Mouse (Mus musculus): Measurements from ENCODE around the gene Zfp160. TPM values are rescaled to one million over a fixed set of nuclear protein-coding genes. Genes with fewer than 3 reads are reported as not detected.
"Not testable (repeated sequence)": the region's sequence is repeated elsewhere in the genome, so short reads cannot be mapped to it uniquely, and the experiment has no call there.

Gene Zfp160
- 10 to 100 TPM; 20.2 to 20.9 (median 20.8) TPM for total RNA-seq (2022)

- peak; percentile 79 to 87 for DNase-seq (ENCODE audit: low spot score in 2 of 2)
Measured at GRCm38 (mm10) chr17:21008382-21009331, at the start of gene Zfp160. TSS of gene Zfp160 (plus strand) at chr17:21008903.

- DNase-seq (ENCODE audit: low spot score in 2 of 2) = no peak
Measured at GRCm38 (mm10) chr17:20960386-20960785, 48.3 kb upstream of the Zfp160 start.

GRCm38 (mm10) chr17:20965421-20965820, 43.3 kb upstream of the Zfp160 start:
- DNase-seq (ENCODE audit: low spot score in 2 of 2) = no peak

GRCm38 (mm10) chr17:20966681-20967080, 42.0 kb upstream of the Zfp160 start:
- DNase-seq (ENCODE audit: low spot score in 2 of 2) = no peak

- peak in 1 of 2 experiments; percentile 12 for DNase-seq (ENCODE audit: low spot score in 2 of 2)
Measured at GRCm38 (mm10) chr17:20993716-20994115, 15.0 kb upstream of the Zfp160 start.

- DNase-seq (ENCODE audit: low spot score in 2 of 2) = no peak
Measured at GRCm38 (mm10) chr17:20996364-20996763, 12.3 kb upstream of the Zfp160 start, which contains the start of gene Vmn1r233. TSS of gene Vmn1r233 (minus strand) at chr17:20996464.

GRCm38 (mm10) chr17:21009726-21010125, 1.0 kb downstream of the Zfp160 start:
- DNase-seq (ENCODE audit: low spot score in 2 of 2) = no peak

GRCm38 (mm10) chr17:21018410-21019080, 9.8 kb downstream of the Zfp160 start:
- DNase-seq (ENCODE audit: low spot score in 2 of 2) = no peak

GRCm38 (mm10) chr17:21048020-21048419, 39.3 kb downstream of the Zfp160 start:
- DNase-seq (ENCODE audit: low spot score in 2 of 2) = not testable (repeated sequence)

- no peak for DNase-seq (ENCODE audit: low spot score in 2 of 2)
Measured at GRCm38 (mm10) chr17:21050901-21051300, 42.2 kb downstream of the Zfp160 start.

GRCm38 (mm10) chr17:21051341-21051740, 42.6 kb downstream of the Zfp160 start:
- DNase-seq (ENCODE audit: low spot score in 2 of 2) = not testable (repeated sequence)

GRCm38 (mm10) chr17:21051919-21052318, 43.2 kb downstream of the Zfp160 start:
- not testable (repeated sequence) for DNase-seq (ENCODE audit: low spot score in 2 of 2)

GRCm38 (mm10) chr17:21053267-21053666, 44.6 kb downstream of the Zfp160 start:
- no peak for DNase-seq (ENCODE audit: low spot score in 2 of 2)

- DNase-seq (ENCODE audit: low spot score in 2 of 2) = not testable (repeated sequence)
Measured at GRCm38 (mm10) chr17:21055111-21055510, 46.4 kb downstream of the Zfp160 start.

- DNase-seq (ENCODE audit: low spot score in 2 of 2) = no peak
Measured at GRCm38 (mm10) chr17:21065501-21065900, 56.8 kb downstream of the Zfp160 start.

GRCm38 (mm10) chr17:21067036-21067435, 58.3 kb downstream of the Zfp160 start:
- no peak for DNase-seq (ENCODE audit: low spot score in 2 of 2)

- not testable (repeated sequence) for DNase-seq (ENCODE audit: low spot score in 2 of 2)
Measured at GRCm38 (mm10) chr17:21069443-21069842, 60.7 kb downstream of the Zfp160 start.

- DNase-seq (ENCODE audit: low spot score in 2 of 2) = not testable (repeated sequence)
Measured at GRCm38 (mm10) chr17:21070971-21071370, 62.3 kb downstream of the Zfp160 start.

Measured in left cerebral cortex, adult 8-10 months (tissue).